Mouse (Mus musculus): ENCODE data around the gene Rec114.

GRCm38 (mm10) chr9:58716886-58717285 is 26.9 kb downstream of the Rec114 start:
- TF ChIP-seq POLR2A (IDR thresholded peaks at IDR 0.05; ENCODE audit: control insufficient read depth, low read depth, low read length): no peak
- no peak for TF ChIP-seq CTCF (IDR thresholded peaks at IDR 0.05; ENCODE audit: control insufficient read depth, insufficient read depth, insufficient replicate concordance, low read depth, low read length)
